Mouse (Mus musculus): ENCODE results near the gene Nol11.
A peak's percentile ranks its signal among the peaks of the same experiment; 100 is the strongest.

Gene Nol11

GRCm38 (mm10) chr11:107188565-107189552 is at the start of gene Nol11:
Nol11 (minus strand) TSS chr11:107189381.
- DNase-seq (ENCODE audit: low read depth, low spot score) = peak; percentile 100

DNA sequence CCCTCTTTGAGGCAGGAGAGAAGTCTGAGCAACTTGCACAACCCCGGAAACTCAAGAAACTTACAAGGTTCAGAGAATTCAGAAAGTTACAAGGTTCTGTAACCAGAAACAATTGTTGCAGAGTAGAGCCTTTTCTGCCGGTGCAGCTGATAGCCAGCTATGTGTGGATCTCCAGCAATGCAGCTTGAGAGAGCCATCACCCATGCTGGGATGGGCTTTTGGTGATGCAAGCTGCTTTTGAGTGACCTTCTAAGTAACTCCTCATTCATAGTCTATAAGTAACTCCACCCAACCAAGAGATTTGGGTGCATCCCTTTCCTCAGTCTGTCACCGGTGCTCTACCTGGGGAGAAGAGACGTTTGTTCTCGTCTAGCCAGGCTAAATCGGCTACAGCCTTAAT is 49.3 kb upstream of the Nol11 start:
- DNase-seq (ENCODE audit: low read depth, low spot score) = no peak

DNA sequence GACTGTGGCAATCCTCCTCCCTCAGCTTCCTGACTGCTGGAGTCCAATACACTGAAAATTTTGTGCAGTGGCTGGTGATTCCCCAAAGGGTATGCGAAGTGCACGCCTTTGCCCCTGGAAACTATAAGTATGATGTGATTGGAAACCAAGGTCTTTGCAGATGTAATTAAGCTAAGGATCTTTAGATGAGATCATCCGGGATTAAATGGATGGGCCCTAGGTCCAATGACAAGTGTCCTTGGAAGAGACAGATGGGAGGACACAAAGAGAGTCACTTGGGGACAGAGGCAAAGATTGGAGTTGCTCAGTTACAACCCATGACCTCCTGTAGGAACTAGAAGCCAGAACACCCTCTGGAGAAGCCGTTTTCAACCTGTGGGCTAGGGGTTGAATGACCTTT is 48.4 kb upstream of the Nol11 start:
- DNase-seq (ENCODE audit: low read depth, low spot score) = no peak

GRCm38 (mm10) chr11:107233252-107233890 is 44.2 kb upstream of the Nol11 start:
- DNase-seq (ENCODE audit: low read depth, low spot score) = no peak

GRCm38 (mm10) chr11:107230128-107230527 is 40.9 kb upstream of the Nol11 start:
- no peak for DNase-seq (ENCODE audit: low read depth, low spot score)

GRCm38 (mm10) chr11:107226431-107226830 is 37.2 kb upstream of the Nol11 start:
- no peak for DNase-seq (ENCODE audit: low read depth, low spot score)

DNA sequence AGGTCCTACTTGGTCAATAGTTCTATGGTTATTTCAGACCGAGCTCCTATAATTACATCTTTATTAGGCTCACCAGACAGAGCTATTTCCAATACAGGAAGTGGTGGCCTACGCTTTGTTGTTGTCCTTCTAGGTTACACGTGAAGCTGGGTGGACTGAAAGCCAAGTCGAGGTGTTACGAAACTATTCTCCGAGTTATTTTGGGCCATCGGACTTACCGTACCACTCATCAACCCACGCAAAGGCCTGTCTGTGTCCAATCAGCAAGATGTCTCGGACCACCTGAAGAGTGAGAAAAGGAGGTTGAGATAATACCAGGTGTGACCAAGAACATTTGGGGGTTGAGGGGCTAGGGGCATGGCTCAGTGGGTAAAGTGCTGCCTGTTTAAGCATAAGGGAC is 36.8 kb upstream of the Nol11 start:
- no peak for DNase-seq (ENCODE audit: low read depth, low spot score)

DNA sequence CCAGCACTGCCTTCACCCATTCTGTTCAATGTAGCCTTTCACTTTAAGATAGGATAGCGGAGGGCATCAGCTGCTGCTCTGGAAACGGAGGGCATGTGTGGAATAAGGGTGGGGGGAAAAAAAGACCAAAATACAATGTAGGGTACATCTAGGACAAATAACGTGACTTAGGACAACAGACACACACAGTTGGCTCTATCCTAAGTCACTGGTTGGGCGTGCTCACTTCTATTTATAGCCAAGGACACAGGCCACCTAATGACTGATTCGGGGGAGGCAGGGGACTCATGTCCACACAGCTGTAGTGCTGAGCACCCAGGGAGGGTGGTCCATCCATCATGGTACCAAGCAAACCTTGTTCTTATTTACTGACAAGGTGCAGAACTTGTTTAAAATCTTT is 36.1 kb upstream of the Nol11 start:
- no peak for DNase-seq (ENCODE audit: low read depth, low spot score)

DNA sequence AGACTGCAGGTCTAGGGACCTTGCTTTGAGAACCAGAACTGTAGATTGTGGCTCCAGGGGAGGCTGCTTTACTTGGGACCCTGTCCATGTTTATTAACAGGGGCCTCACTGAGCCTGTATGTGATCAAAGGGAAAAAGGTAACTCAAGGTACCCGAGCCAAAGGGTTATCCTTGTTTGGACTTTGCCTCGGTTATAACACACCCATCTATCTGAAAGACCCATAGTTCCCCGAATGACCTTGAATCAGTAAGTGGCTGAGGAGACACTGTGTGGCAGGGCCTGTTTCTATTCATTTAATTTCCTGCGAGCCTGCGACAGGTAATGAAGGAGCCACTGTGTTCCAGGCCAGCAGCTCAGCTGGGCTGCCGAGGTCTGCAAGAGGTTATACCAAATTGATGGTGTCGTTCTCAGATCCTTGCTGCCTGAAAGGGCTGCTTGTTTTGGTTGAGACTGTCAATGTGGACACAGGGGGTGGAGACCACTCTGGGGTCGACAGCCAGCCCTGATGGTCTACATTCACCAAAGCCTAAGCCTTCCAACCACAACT is 34.6 kb upstream of the Nol11 start:
- no peak for DNase-seq (ENCODE audit: low read depth, low spot score)

- no peak for DNase-seq (ENCODE audit: low read depth, low spot score)
These were observed 34.0 kb upstream of the Nol11 start for GRCm38 (mm10) chr11:107223169-107223561.

DNA sequence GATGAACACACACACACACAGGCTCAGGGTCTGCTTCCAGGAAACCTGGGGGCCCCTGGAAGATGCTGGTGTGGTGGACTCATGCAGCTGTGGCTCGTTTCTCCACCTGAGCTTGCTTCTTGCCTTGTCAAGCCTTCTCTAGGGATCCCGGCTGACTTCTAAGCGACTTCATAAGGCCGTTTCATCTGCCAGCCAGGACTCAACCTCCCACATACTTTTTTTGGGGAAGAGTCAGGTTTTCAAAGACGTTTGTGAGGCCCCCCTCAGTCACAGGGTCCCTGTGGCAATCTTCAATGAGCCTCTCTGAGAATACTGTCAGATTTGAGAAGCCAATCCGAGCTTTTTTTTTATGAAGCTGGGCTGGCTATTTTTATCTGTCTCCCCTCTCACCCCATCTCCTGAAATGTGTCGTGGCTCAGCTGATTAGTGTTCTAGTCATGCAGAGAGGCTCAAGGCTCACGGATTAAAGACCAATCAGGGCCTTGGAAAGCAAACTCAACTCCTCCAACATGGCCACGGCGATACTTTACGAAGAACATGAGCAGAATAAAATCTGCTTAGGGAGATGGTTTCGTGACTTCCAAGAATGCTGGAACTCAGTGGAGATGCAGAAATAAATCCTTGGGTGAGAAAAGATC is 33.5 kb upstream of the Nol11 start:
- no peak for DNase-seq (ENCODE audit: low read depth, low spot score)

DNA sequence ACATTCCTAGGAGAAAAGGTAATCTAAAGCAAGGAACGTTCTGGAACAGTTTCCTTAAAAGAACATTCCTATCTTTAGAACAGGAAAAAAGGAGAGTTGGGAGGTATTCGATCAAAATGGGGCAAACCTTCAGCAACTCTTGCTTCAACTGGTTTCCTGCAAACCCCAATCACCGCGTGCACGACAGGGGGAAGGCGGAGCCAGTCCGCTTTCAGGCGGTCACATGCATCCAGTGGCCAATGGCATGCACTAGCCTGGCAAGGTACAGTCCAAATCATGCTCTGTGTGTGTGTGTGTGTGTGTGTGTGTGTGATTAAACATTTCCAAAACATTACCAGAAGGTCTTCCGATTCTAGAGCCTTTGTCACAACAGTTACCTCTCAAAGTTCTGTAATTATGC is 25.9 kb upstream of the Nol11 start:
- DNase-seq (ENCODE audit: low read depth, low spot score) = no peak

DNA sequence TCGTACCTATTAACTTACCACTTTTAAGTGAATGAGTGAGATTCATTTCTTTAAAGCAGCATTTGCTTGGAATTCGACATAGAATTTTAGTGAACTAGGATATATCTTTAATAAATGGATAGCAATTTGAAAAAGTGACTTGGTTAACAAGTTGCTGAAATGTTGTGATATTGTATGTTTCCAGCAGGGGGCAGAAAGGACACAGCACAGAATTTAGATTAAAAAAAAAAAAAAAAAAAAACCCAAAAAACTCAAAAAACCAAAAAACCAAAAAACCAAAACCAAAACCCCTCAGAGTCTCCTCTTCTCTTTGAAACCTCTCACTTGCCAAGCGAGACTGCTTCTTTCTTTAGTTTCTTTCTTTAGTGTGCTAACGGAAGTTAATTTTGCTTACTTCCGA is 24.6 kb upstream of the Nol11 start:
- peak; percentile 79 for DNase-seq (ENCODE audit: low read depth, low spot score)

- DNase-seq (ENCODE audit: low read depth, low spot score) = no peak
These were observed 20.6 kb upstream of the Nol11 start for GRCm38 (mm10) chr11:107209818-107210217.

DNA sequence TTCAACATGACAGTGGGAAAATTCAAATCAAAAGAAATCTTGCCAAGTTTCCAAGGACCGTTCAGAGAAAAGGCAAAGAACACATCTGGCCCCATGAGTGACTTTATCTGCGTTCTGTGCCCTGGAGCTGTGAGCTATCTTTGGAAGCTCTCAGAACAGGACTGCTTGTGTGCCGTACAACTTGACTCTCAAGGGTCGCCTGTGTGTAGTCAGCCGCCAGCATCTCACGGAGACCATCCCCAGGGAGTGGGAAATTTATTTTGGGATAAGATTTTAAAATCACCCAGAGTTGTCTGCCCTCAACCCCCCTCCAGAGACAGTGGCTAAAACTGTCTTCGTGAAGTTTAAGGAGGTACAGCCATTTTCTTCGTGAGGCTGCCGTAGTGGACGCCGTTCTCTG is 12.6 kb upstream of the Nol11 start:
- no peak for DNase-seq (ENCODE audit: low read depth, low spot score)

- DNase-seq (ENCODE audit: low read depth, low spot score) = no peak
These were observed 10.1 kb upstream of the Nol11 start for GRCm38 (mm10) chr11:107199281-107199680.

DNA sequence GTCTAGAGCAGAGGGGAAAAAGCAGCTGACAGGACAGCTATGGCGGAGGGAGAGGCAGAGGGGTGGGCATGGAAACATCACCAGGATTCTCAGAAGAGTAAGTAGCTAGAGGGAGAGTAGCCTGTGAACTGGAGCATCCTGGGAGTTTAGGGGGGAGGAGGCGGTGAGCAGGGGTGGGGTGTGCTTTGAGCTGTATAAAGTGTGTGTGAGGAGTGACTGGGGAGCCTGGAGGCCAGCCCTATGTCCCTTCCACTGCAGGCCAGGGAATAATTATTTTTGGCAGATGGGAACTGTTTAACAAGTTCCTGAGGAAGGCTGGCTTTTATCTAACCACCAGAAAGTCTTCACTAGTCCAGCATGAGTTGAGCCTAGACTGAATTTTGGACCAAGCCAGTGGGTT is 6.2 kb upstream of the Nol11 start:
- DNase-seq (ENCODE audit: low read depth, low spot score) = no peak

DNA sequence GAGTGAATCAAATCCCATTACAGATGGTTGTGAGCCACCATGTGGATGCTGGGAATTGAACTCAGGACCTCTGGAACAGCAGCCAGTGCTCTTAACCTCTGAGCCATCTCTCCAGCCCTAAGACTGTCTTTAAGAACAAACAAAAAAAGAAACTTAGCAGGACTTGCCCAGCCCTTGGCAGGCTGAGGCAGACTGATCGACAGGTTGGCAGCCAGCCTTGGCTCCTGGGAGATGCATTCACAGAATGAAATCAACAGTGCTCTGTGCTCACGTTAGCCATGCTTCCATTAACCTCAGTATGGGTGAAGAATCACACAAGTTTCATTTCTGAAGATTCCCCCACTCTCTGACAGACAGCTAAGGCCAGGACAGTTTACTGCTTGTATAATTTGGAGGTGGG is 1.2 kb upstream of the Nol11 start:
- DNase-seq (ENCODE audit: low read depth, low spot score) = no peak

DNA sequence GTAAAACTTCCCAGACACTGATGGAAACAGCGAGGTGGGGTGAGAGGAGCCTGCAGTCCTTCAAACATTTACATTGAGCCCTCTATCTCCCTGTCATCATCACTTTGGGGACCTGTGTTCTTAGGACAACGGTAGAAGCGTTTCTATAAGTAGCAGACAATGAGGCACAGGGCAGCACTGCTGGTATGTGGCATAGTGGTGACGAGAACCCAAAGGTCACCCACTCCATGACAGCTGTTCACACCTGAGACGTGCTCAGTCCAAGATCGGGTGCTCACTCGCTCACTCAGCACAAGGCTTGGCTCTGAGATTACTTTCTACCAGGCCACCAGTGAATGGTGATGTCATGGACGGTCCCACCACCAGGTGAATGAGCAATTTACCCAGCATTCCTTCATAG is 5.4 kb downstream of the Nol11 start:
- DNase-seq (ENCODE audit: low read depth, low spot score) = no peak

- DNase-seq (ENCODE audit: low read depth, low spot score) = no peak
These were observed 28.0 kb downstream of the Nol11 start for GRCm38 (mm10) chr11:107161215-107161614.

GRCm38 (mm10) chr11:107159034-107159433 is 30.1 kb downstream of the Nol11 start:
- DNase-seq (ENCODE audit: low read depth, low spot score) = peak; percentile 67

GRCm38 (mm10) chr11:107156977-107157642 is 32.1 kb downstream of the Nol11 start:
- no peak for DNase-seq (ENCODE audit: low read depth, low spot score)

Measured in CD4-positive, CD25-positive, alpha-beta regulatory T cell, adult 2 months (primary cell).